Mouse (Mus musculus) right cerebral cortex, adult 18-20 months (tissue): ENCODE data around the gene Ivd.

ENCODE experiments used
- DNase-seq: peaks from one replicate; pipeline ENCODE4 v3.0.0; 2022; ENCODE audit warnings: mixed read lengths

Gene Ivd

GRCm38 (mm10) chr2:118910605-118911278, 49.0 kb downstream of the Ivd start:
- DNase-seq = no peak

- DNase-seq = no peak
Measured at GRCm38 (mm10) chr2:118912706-118913105, 51.0 kb downstream of the Ivd start.

GRCm38 (mm10) chr2:118913551-118914276, 52.0 kb downstream of the Ivd start:
- DNase-seq = no peak

- no peak for DNase-seq
Measured at GRCm38 (mm10) chr2:118914685-118915084, 52.9 kb downstream of the Ivd start.

GRCm38 (mm10) chr2:118916436-118916835, 54.7 kb downstream of the Ivd start:
- DNase-seq = no peak

- DNase-seq = no peak
Measured at GRCm38 (mm10) chr2:118918543-118918942, 56.8 kb downstream of the Ivd start.

- no peak for DNase-seq
Measured at GRCm38 (mm10) chr2:118920428-118920827, 58.7 kb downstream of the Ivd start.

- DNase-seq = no peak
Measured at GRCm38 (mm10) chr2:118925952-118926351, 64.2 kb downstream of the Ivd start.

- peak; percentile 35 for DNase-seq
Measured at GRCm38 (mm10) chr2:118926361-118926997, 64.7 kb downstream of the Ivd start, which contains the start of gene Chst14. Gene Chst14 (plus strand): TSS chr2:118926496.

- no peak for DNase-seq
Measured at GRCm38 (mm10) chr2:118926998-118927739, 65.4 kb downstream of the Ivd start.
